Mouse (Mus musculus) limb, embryonic 10.5 days (tissue): ENCODE data around the gene Olfr1410. TPM values are rescaled to one million over a fixed set of nuclear protein-coding genes. Genes with fewer than 3 reads are reported as not detected.
A peak's percentile ranks its signal among the peaks of the same experiment; 100 is the strongest.

Source experiments
- DNase-seq: peaks from one replicate; pipeline ENCODE4 v3.0.0-alpha.2; 2017; ENCODE audit warnings: low spot score
- H3K27ac ChIP-seq: fragments of 300-500 bp; sonication (generic); 2 replicates; pipeline ENCODE4 v1.5.1; 2016; ENCODE audit warnings: mild to moderate bottlenecking
- H3K27me3 ChIP-seq: fragments of 300-500 bp; sonication (generic); 2 replicates; pipeline ENCODE4 v1.6.1; 2016; ENCODE audit warnings: low read depth, mild to moderate bottlenecking; ENCODE audit not compliant: poor library complexity, severe bottlenecking
- H3K36me3 ChIP-seq: fragments of 300-500 bp; sonication (generic); 2 replicates; pipeline ENCODE4 v1.6.1; 2016; ENCODE audit warnings: mild to moderate bottlenecking, moderate library complexity
- H3K4me1 ChIP-seq: fragments of 300-500 bp; sonication (generic); 2 replicates; pipeline ENCODE4 v1.6.1; 2016
- H3K4me3 ChIP-seq: fragments of 300-500 bp; sonication (generic); 2 replicates; pipeline ENCODE4 v1.5.1; 2016; ENCODE audit warnings: mild to moderate bottlenecking, moderate library complexity
- H3K9me3 ChIP-seq: fragments of 300-500 bp; sonication (generic); replicated peaks from 2 replicates; pipeline ENCODE4 v1.6.1; 2016; ENCODE audit warnings: mild to moderate bottlenecking
- whole genome bisulfite sequencing: fragments of 180-500 bp; shearing (Covaris S2); methylation state at CpG from one replicate; pipeline ENCODE4 v1.1.7; 2016; 5-methylcytosine and 5-hydroxymethylcytosine counted together
- polyA plus RNA-seq: library from polyadenylated mRNA; unstranded; fragments of >200 nt; fragmentation: Nextera tagmentation; extraction: Ambion mirVana; gene quantifications from 2 replicates; pipeline ENCODE4 v1.2.1, GENCODE M21; 2016

Gene Olfr1410
- not detected in 2 replicates for polyA plus RNA-seq

- no peaks in the 10 kb centered on the region for H3K36me3 ChIP-seq
- 92% methylated on average over 1 of the region's 1 CpGs for WGBS
- no peaks in the 10 kb centered on the region for H3K4me1 ChIP-seq
- no peak for DNase-seq
- no peaks in the 10 kb centered on the region for H3K9me3 ChIP-seq
- no peak within 1 kb of the TSS for H3K27ac ChIP-seq
- no peaks in the 10 kb centered on the region for H3K27me3 ChIP-seq
- H3K4me3 ChIP-seq, result no peak within 1 kb of the TSS
Observed at GRCm38 (mm10) chr1:92605482-92605881, at the start of gene Olfr1410. Gene Olfr1410, plus strand, starts transcription at chr1:92605782.

- Histone ChIP-seq H3K4me1 (no peaks in the 10 kb centered on the region), H3K9me3 (no peaks in the 10 kb centered on the region), H3K4me3 (no peak within 1 kb of the TSS), H3K27ac (no peak within 1 kb of the TSS), H3K36me3 (no peaks in the 10 kb centered on the region), H3K27me3 (no peaks in the 10 kb centered on the region)
- 84% methylated on average over 3 of the region's 3 CpGs for WGBS
- DNase-seq, result no peak
Observed at GRCm38 (mm10) chr1:92571022-92571421, 34.6 kb upstream of the Olfr1410 start, which contains the start of gene Olfr1413. Gene Olfr1413, plus strand, starts transcription at chr1:92571322.

DNA sequence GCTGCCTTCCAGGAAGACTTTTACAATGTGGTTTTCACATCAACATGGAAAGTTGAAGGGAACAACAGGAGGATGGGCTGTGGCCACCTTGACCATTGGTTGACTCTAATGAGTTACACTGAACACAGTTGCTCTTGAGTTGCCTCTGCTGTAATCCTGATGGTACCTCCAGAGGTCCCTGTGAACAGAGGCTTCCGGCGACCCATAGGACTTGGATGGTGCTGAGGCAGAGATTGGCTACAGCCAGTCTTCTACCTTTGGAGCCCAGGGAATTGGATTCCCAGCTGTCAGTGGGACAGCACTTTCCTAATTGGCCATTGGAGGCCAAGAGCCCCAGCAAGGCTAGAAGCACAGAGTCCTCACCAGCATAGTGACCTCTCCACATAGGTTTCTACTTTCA is 20.1 kb upstream of the Olfr1410 start, which contains the start of gene Olfr1412:
Olfr1412 (plus strand) TSS at position 301 of the 400 bp plus-strand sequence.
- no peaks in the 10 kb centered on the region for H3K27me3 ChIP-seq
- WGBS, result 87% methylated on average over 2 of the region's 2 CpGs
- no peak within 1 kb of the TSS for H3K4me3 ChIP-seq
- H3K4me1 ChIP-seq, result no peaks in the 10 kb centered on the region
- H3K36me3 ChIP-seq, result no peaks in the 10 kb centered on the region
- peak; percentile 10 for DNase-seq
- H3K9me3 ChIP-seq, result no peaks in the 10 kb centered on the region
- no peak within 1 kb of the TSS for H3K27ac ChIP-seq

DNA sequence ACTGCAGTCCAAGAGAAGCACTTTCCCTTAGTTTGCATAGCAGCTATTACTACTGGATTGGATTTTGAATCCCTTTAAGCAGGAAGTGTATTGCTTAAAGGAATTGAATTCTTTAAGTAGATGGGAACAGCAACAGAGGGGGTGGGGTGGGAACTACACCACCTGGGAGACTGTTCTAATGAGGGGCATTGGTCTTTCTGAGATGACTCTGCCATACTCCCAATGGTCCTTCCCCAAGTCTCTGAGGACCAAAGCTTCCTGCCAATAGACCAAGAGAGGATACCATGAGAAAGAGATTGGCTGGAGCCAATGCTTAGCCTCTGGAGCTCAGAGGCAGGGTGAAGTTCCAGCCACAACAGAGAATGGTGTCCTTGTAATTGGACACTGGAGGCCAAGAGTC is 11.5 kb upstream of the Olfr1410 start, which contains the start of gene Olfr1411:
Olfr1411 (plus strand) TSS at position 301 of the 400 bp plus-strand sequence.
- Histone ChIP-seq H3K9me3 (no peaks in the 10 kb centered on the region), H3K4me3 (no peak within 1 kb of the TSS), H3K27me3 (no peaks in the 10 kb centered on the region), H3K36me3 (no peaks in the 10 kb centered on the region), H3K27ac (no peak within 1 kb of the TSS), H3K4me1 (no peaks in the 10 kb centered on the region)
- DNase-seq, result peak; percentile 14

- H3K27me3 ChIP-seq, result no peaks in the 10 kb centered on the region
- WGBS, result 87% methylated on average over 3 of the region's 3 CpGs
- peak; percentile 21 for DNase-seq
Observed at GRCm38 (mm10) chr1:92596019-92596418, 9.6 kb upstream of the Olfr1410 start.

GRCm38 (mm10) chr1:92607711-92608110 is 2.1 kb downstream of the Olfr1410 start:
- Histone ChIP-seq H3K9me3 (no peaks in the 10 kb centered on the region), H3K36me3 (no peaks in the 10 kb centered on the region), H3K27me3 (peaks cover 7% of the 10 kb centered on the region; the same call in 1 of the 2 replicates), H3K27ac (no peak overlapping the region), H3K4me3 (no peak overlapping the region), H3K4me1 (no peaks in the 10 kb centered on the region)
- WGBS, result 84% methylated on average over 4 of the region's 4 CpGs
- peak; percentile 13 for DNase-seq

More at GRCm38 (mm10) chr1:92596019-92596418, 9.6 kb upstream of the Olfr1410 start:
- H3K36me3 ChIP-seq, result no peaks in the 10 kb centered on the region
- no peak overlapping the region for H3K4me3 ChIP-seq
- H3K4me1 ChIP-seq, result no peaks in the 10 kb centered on the region
- no peak overlapping the region for H3K27ac ChIP-seq
- no peaks in the 10 kb centered on the region for H3K9me3 ChIP-seq

DNA sequence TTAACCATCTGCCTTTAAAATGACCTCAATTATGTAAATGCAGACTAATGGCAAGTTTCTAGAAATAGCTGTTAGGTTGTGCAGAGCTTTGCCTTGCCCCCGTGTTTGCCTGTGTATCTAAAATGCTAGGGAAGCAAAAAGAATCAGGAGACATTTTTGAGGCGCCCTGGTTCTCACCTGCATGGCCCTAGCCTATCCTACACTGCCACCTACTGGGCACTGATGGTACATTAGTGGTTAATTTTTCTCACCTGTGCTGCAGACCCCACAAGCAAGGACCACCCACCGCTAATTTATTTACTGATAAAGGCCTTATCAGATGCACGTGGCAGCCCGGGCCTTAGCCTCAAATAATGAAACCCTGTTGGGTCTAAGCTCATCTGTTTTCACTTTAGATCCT is 5.4 kb downstream of the Olfr1410 start:
- Histone ChIP-seq H3K4me3 (no peak overlapping the region), H3K4me1 (no peaks in the 10 kb centered on the region), H3K27ac (no peak overlapping the region), H3K9me3 (no peaks in the 10 kb centered on the region), H3K27me3 (peaks cover 7% of the 10 kb centered on the region; the same call in 1 of the 2 replicates), H3K36me3 (no peaks in the 10 kb centered on the region)
- 8% methylated on average over 5 of the region's 5 CpGs for WGBS
- DNase-seq, result peak; percentile 78

- Histone ChIP-seq H3K4me3 (no peak overlapping the region), H3K27ac (no peak overlapping the region), H3K9me3 (no peaks in the 10 kb centered on the region), H3K36me3 (no peaks in the 10 kb centered on the region), H3K4me1 (no peaks in the 10 kb centered on the region), H3K27me3 (peaks cover 7% of the 10 kb centered on the region; the same call in 1 of the 2 replicates)
- 55% methylated on average over 4 of the region's 4 CpGs for WGBS
- no peak for DNase-seq
Observed at GRCm38 (mm10) chr1:92613175-92613574, 7.6 kb downstream of the Olfr1410 start.

DNA sequence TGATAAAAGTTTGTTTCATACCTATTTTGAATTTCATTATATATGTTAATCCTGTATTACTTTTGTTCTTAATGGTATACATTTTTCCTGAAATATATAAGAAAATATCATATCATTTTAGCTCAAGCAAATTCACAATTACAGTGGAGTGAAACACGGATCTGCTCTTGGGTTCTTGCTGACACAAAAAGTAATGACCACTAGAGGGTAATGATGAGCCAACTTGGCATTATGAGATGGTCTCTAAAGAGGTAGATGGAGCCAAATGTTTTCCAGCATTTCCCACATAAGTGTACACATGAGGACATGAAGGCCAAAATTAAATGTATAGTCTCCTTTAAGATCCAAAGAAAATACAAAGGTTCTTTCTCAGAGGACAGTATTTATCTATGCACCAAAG is 8.9 kb downstream of the Olfr1410 start:
- Histone ChIP-seq H3K27me3 (peaks cover 7% of the 10 kb centered on the region; the same call in 1 of the 2 replicates), H3K4me3 (no peak overlapping the region), H3K36me3 (no peaks in the 10 kb centered on the region), H3K9me3 (no peaks in the 10 kb centered on the region), H3K4me1 (no peaks in the 10 kb centered on the region), H3K27ac (no peak overlapping the region)
- 19% methylated on average over 1 of the region's 1 CpGs for WGBS
- DNase-seq, result no peak

DNA sequence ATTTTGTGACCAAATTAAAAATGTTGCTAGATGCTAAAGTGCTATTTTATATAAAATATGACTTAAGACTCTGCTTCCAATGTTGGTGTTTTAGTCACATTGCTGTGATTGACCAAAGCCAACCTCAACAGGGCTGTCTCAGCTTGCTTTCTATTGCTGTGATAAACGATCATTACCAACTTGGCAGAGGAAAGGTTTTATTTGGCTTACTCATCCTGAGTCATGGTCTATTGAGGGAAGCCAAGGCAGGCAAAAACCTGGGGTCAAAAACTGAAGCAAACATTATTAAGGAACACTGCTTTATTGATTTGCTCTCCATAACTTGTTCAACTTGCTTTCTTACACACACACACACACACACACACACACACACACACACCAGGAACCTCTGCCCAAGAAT is 10.5 kb downstream of the Olfr1410 start:
- Histone ChIP-seq H3K9me3 (no peaks in the 10 kb centered on the region), H3K4me1 (no peaks in the 10 kb centered on the region), H3K36me3 (no peaks in the 10 kb centered on the region), H3K4me3 (no peak overlapping the region), H3K27ac (no peak overlapping the region), H3K27me3 (peaks cover 7% of the 10 kb centered on the region; the same call in 1 of the 2 replicates)
- WGBS, result 86% methylated on average over 1 of the region's 1 CpGs
- no peak for DNase-seq

GRCm38 (mm10) chr1:92617488-92617887 is 11.9 kb downstream of the Olfr1410 start, which contains the start of gene Olfr12:
Gene Olfr12, plus strand, starts transcription at chr1:92617788.
- DNase-seq, result no peak
- Histone ChIP-seq H3K27me3 (no peaks in the 10 kb centered on the region), H3K4me3 (no peak within 1 kb of the TSS), H3K9me3 (no peaks in the 10 kb centered on the region), H3K36me3 (no peaks in the 10 kb centered on the region), H3K27ac (no peak within 1 kb of the TSS), H3K4me1 (no peaks in the 10 kb centered on the region)
- WGBS, result 66% methylated on average over 2 of the region's 2 CpGs

GRCm38 (mm10) chr1:92618360-92618759 is 12.8 kb downstream of the Olfr1410 start:
- H3K9me3 ChIP-seq, result no peaks in the 10 kb centered on the region
- 73% methylated on average over 4 of the region's 4 CpGs for WGBS
- no peaks in the 10 kb centered on the region for H3K4me1 ChIP-seq
- H3K27ac ChIP-seq, result no peak overlapping the region
- H3K4me3 ChIP-seq, result no peak overlapping the region
- no peaks in the 10 kb centered on the region for H3K27me3 ChIP-seq
- DNase-seq, result no peak
- no peaks in the 10 kb centered on the region for H3K36me3 ChIP-seq

GRCm38 (mm10) chr1:92628227-92628626 is 22.6 kb downstream of the Olfr1410 start:
- no peak for DNase-seq
- H3K9me3 ChIP-seq, result no peaks in the 10 kb centered on the region
- H3K36me3 ChIP-seq, result no peaks in the 10 kb centered on the region
- no peaks in the 10 kb centered on the region for H3K4me1 ChIP-seq
- H3K27ac ChIP-seq, result no peak overlapping the region
- WGBS, result 76% methylated on average over 4 of the region's 4 CpGs
- H3K4me3 ChIP-seq, result no peak overlapping the region
- no peaks in the 10 kb centered on the region for H3K27me3 ChIP-seq

DNA sequence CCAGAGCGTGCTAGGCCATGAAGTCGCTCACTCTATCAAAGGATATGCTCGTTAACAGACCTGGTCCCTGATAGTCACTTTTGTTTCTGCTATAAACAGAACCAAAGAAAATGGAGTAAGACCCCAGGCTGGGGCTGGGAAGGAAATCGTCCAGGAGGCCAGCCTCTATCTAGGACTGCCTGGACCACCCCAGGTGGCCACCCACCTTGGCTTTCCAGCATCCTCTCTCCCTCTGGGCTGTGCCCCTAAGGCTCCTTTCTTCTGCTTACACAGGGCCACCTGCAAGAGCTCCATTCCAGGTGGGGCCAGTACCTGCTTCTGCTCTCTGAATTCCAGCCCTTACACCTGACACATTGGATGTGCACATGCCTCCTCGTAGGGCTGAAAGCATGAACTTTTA is 26.6 kb downstream of the Olfr1410 start:
- peaks cover 21% of the 10 kb centered on the region for H3K36me3 ChIP-seq
- 79% methylated on average over 5 of the region's 5 CpGs for WGBS
- H3K27me3 ChIP-seq, result no peaks in the 10 kb centered on the region
- no peaks in the 10 kb centered on the region for H3K4me1 ChIP-seq
- DNase-seq, result no peak
- H3K4me3 ChIP-seq, result no peak overlapping the region
- H3K27ac ChIP-seq, result no peak overlapping the region
- no peaks in the 10 kb centered on the region for H3K9me3 ChIP-seq
